Comparison of ENCODE assay signal across 8 mouse cellular contexts in the genomic region with DNA sequence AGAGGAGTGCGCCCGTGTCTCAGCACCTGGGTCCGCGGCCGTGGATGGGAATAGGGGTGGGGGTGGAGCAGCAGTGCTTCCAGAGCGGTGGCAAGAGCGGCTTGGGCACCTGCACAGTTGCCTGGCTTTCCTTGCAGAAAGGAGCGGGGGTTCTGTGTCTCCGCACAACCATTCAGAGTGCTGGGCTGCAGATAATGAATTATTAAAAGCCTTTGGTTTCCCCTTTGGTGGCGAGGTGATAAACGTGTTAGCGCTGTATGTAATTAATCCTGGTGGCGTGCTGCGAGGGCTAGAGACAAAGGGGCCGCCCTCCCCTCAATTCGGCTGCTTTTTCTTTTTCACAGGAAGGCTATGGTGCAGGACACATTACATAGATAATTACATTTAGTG. TPM values are rescaled to one million over a fixed set of nuclear protein-coding genes. Genes with fewer than 3 reads are reported as not detected.
DNase-seq lines count a peak whose midpoint lies in the region; ATAC-seq and TF ChIP-seq lines count a peak whose summit lies in the region.

No protein-coding gene starts in this region.

- DNase-seq in kidney, postnatal 25 days, result no peak
- peak; percentile 76 for DNase-seq in hindbrain, embryonic 14.5 days (ENCODE audit: low spot score)
- DNase-seq in midbrain, embryonic 14.5 days, result peak; percentile 85
- DNase-seq in layer of hippocampus, adult 9-10 months (ENCODE audit: low spot score), result no peak
- no peak for DNase-seq in layer of hippocampus, postnatal 25 days (ENCODE audit: extremely low spot score in 1 of 2, low spot score in 1 of 2)
- no peak for DNase-seq in adrenal gland, postnatal 14 days

- 2% methylated on average over 16 of the region's 16 CpGs for WGBS in kidney, embryonic 15.5 days
- WGBS in hindbrain, embryonic 14.5 days, result under 1% methylated on average over 16 of the region's 16 CpGs
- under 1% methylated on average over 16 of the region's 16 CpGs for WGBS in midbrain, embryonic 14.5 days

- peaks cover 25% of the 10 kb centered on the region for H3K4me1 ChIP-seq in kidney, embryonic 15.5 days
- H3K4me1 ChIP-seq in cortical plate, adult 2 months (ENCODE audit: control insufficient read depth, insufficient read depth, low read length), result no peaks in the 10 kb centered on the region; the same call in 1 of the 2 replicates
- H3K4me1 ChIP-seq in hindbrain, embryonic 14.5 days (replicated peaks; ENCODE audit: control insufficient read depth, insufficient read depth, low read length), result peaks cover 21% of the 10 kb centered on the region
- peaks cover 25% of the 10 kb centered on the region for H3K4me1 ChIP-seq in midbrain, embryonic 14.5 days (ENCODE audit: control insufficient read depth, insufficient read depth, low read length)

- peak overlapping the region; percentile 29; the same call in 1 of the 2 replicates for H3K9ac ChIP-seq in kidney, embryonic 15.5 days
- peak overlapping the region; percentile 82 for H3K9ac ChIP-seq in hindbrain, embryonic 14.5 days
- H3K9ac ChIP-seq in midbrain, embryonic 14.5 days (replicated peaks; ENCODE audit: low read length), result peak overlapping the region; percentile 83

- H3K27me3 ChIP-seq in kidney, embryonic 15.5 days, result peaks cover 34% of the 10 kb centered on the region
- no peaks in the 10 kb centered on the region for H3K27me3 ChIP-seq in hindbrain, embryonic 14.5 days (ENCODE audit: control insufficient read depth, insufficient read depth, low read length)
- H3K27me3 ChIP-seq in midbrain, embryonic 14.5 days (ENCODE audit: control insufficient read depth, insufficient read depth, low read length), result no peaks in the 10 kb centered on the region

- no peaks in the 10 kb centered on the region for H3K9me3 ChIP-seq in kidney, embryonic 15.5 days (replicated peaks)
- H3K9me3 ChIP-seq in hindbrain, embryonic 14.5 days (ENCODE audit: control insufficient read depth, low read length), result no peaks in the 10 kb centered on the region
- H3K9me3 ChIP-seq in midbrain, embryonic 14.5 days (ENCODE audit: control insufficient read depth, low read length), result no peaks in the 10 kb centered on the region

- ATAC-seq in kidney, embryonic 15.5 days (replicated peaks; ENCODE audit: low FRiP score), result no peak; the same call in 1 of the 2 replicates
- peak; percentile 61 for ATAC-seq in hindbrain, embryonic 14.5 days (ENCODE audit: low FRiP score)
- ATAC-seq in midbrain, embryonic 14.5 days (ENCODE audit: low FRiP score, low TSS enrichment), result peak; percentile 53

- TF ChIP-seq CTCF in cortical plate, adult 2 months (IDR thresholded peaks at IDR 0.05; ENCODE audit: extremely low read depth, insufficient read depth, low read length), result no peak

- no peak for TF ChIP-seq POLR2A in cortical plate, adult 2 months (IDR thresholded peaks at IDR 0.05; ENCODE audit: extremely low read depth, insufficient read depth, low read length)

- H3K4me2 ChIP-seq in kidney, embryonic 15.5 days, result peak overlapping the region; percentile 92
- H3K4me2 ChIP-seq in hindbrain, embryonic 14.5 days (replicated peaks), result peak overlapping the region; percentile 86
- peak overlapping the region; percentile 87 for H3K4me2 ChIP-seq in midbrain, embryonic 14.5 days (ENCODE audit: low read length)

- H3K4me3 ChIP-seq in kidney, embryonic 15.5 days (replicated peaks), result peak overlapping the region; percentile 47
- peak overlapping the region; percentile 96 for H3K4me3 ChIP-seq in cortical plate, adult 2 months (ENCODE audit: insufficient read depth, low read length)
- peak overlapping the region; percentile 49 for H3K4me3 ChIP-seq in hindbrain, embryonic 14.5 days (replicated peaks; ENCODE audit: low read length)
- H3K4me3 ChIP-seq in midbrain, embryonic 14.5 days (replicated peaks; ENCODE audit: low read depth, low read length), result peak overlapping the region; percentile 78

- no peaks in the 10 kb centered on the region for H3K36me3 ChIP-seq in kidney, embryonic 15.5 days
- no peaks in the 10 kb centered on the region for H3K36me3 ChIP-seq in hindbrain, embryonic 14.5 days (replicated peaks; ENCODE audit: control insufficient read depth, insufficient read depth)
- H3K36me3 ChIP-seq in midbrain, embryonic 14.5 days (ENCODE audit: control insufficient read depth, insufficient read depth, low read length), result no peaks in the 10 kb centered on the region

- H3K27ac ChIP-seq in kidney, embryonic 15.5 days, result no peak overlapping the region
- peak overlapping the region; percentile 72 for H3K27ac ChIP-seq in cortical plate, adult 2 months (ENCODE audit: insufficient read depth, low read length)
- H3K27ac ChIP-seq in hindbrain, embryonic 14.5 days, result peak overlapping the region; percentile 98
- peak overlapping the region; percentile 98 for H3K27ac ChIP-seq in midbrain, embryonic 14.5 days (replicated peaks; ENCODE audit: low read depth, low read length)

RNA-seq across cellular contexts. Expression of a gene that starts 18.7 kb away (rescaled TPM):
- polyA plus RNA-seq in kidney, embryonic 15.5 days (2015; fragmentation: Nextera tagmentation; extraction: Ambion mirVana), result 6.9 and 8.4 TPM in 2 replicates
- polyA plus RNA-seq in cortical plate, adult 2 months (2012; rRNA removed), result 82.2 and 83.2 TPM in 2 replicates
- 21.4 and 22.2 TPM in 2 replicates for polyA plus RNA-seq in hindbrain, embryonic 14.5 days (2014; fragmentation: Nextera tagmentation; extraction: Ambion mirVana)
- 18.4 and 25.4 TPM in 2 replicates for polyA plus RNA-seq in midbrain, embryonic 14.5 days (2014; fragmentation: Nextera tagmentation; extraction: Ambion mirVana)
- 10 to 100 TPM; 34.4 to 52.1 TPM for total RNA-seq in layer of hippocampus, postnatal 25 days (2021)
- total RNA-seq in adrenal gland, postnatal 14 days (2021), result 15.4 and 21.6 TPM in 2 replicates

RNA-seq across cellular contexts. Expression of a gene that starts 51.8 kb away (rescaled TPM):
- polyA plus RNA-seq in kidney, embryonic 15.5 days (2015; fragmentation: Nextera tagmentation; extraction: Ambion mirVana), result 42.1 and 42.2 TPM in 2 replicates
- 23.9 and 25.6 TPM in 2 replicates for polyA plus RNA-seq in cortical plate, adult 2 months (2012; rRNA removed)
- polyA plus RNA-seq in hindbrain, embryonic 14.5 days (2014; fragmentation: Nextera tagmentation; extraction: Ambion mirVana), result 29.6 and 36.0 TPM in 2 replicates
- 18.1 and 36.2 TPM in 2 replicates for polyA plus RNA-seq in midbrain, embryonic 14.5 days (2014; fragmentation: Nextera tagmentation; extraction: Ambion mirVana)
- total RNA-seq in layer of hippocampus, postnatal 25 days (2021), result 10 to 100 TPM; 40.9 to 43.0 TPM
- 84.9 and 95.0 TPM in 2 replicates for total RNA-seq in adrenal gland, postnatal 14 days (2021)

Comparison
In these comparisons a context has a peak if more than half of its experiments do, and no peak if none do; other contexts are left out.
1. H3K9ac ChIP-seq: peak in every context shown above with its lines; median percentile 83 in midbrain, embryonic 14.5 days; 82 in hindbrain, embryonic 14.5 days; 29 in kidney, embryonic 15.5 days.
2. DNase-seq: peak in hindbrain, embryonic 14.5 days (single experiment) and midbrain, embryonic 14.5 days (single experiment); none in kidney, postnatal 25 days (0 of 2), layer of hippocampus, adult 9-10 months (single experiment), layer of hippocampus, postnatal 25 days (0 of 2) and adrenal gland, postnatal 14 days (single experiment).
3. Peak in every context shown above with its lines, with median percentiles within 50 percentile points of each other: H3K4me2 ChIP-seq and H3K4me3 ChIP-seq.